Mouse (Mus musculus): ENCODE results near the gene Npff. TPM values are rescaled to one million over a fixed set of nuclear protein-coding genes. Genes with fewer than 3 reads are reported as not detected.

The Npff gene
- polyA plus RNA-seq (2012; ENCODE audit: insufficient read depth, insufficient read length, missing spikeins) = 1.2 TPM in 1 of 2 replicates, not detected in the other

- no peaks in the 10 kb centered on the region for H3K4me1 ChIP-seq (ENCODE audit: control insufficient read depth, insufficient read depth, insufficient read length, low read length)
- H3K4me3 ChIP-seq (ENCODE audit: insufficient read depth, low read depth, low read length) = no peak within 1 kb of the TSS
- H3K27ac ChIP-seq (replicated peaks; ENCODE audit: low read depth, low read length) = no peak within 1 kb of the TSS
These were observed at the start of gene Npff for GRCm38 (mm10) chr15:102524892-102525485. Gene Npff (minus strand): TSS chr15:102524942.

GRCm38 (mm10) chr15:102572081-102572480 lies 47.3 kb upstream of the Npff start:
- Histone ChIP-seq H3K27ac (replicated peaks; ENCODE audit: low read depth, low read length) (no peak overlapping the region), H3K4me3 (ENCODE audit: insufficient read depth, low read depth, low read length) (no peak overlapping the region), H3K4me1 (ENCODE audit: control insufficient read depth, insufficient read depth, insufficient read length, low read length) (no peaks in the 10 kb centered on the region)

- Histone ChIP-seq H3K4me3 (ENCODE audit: insufficient read depth, low read depth, low read length) (no peak overlapping the region), H3K27ac (replicated peaks; ENCODE audit: low read depth, low read length) (no peak overlapping the region), H3K4me1 (ENCODE audit: control insufficient read depth, insufficient read depth, insufficient read length, low read length) (no peaks in the 10 kb centered on the region)
These were observed 43.1 kb upstream of the Npff start for GRCm38 (mm10) chr15:102567849-102568248.

- no peak overlapping the region for H3K4me3 ChIP-seq (ENCODE audit: insufficient read depth, low read depth, low read length)
- no peaks in the 10 kb centered on the region for H3K4me1 ChIP-seq (ENCODE audit: control insufficient read depth, insufficient read depth, insufficient read length, low read length)
- no peak overlapping the region for H3K27ac ChIP-seq (replicated peaks; ENCODE audit: low read depth, low read length)
These were observed 38.9 kb upstream of the Npff start for GRCm38 (mm10) chr15:102563681-102564080.

GRCm38 (mm10) chr15:102563061-102563460 lies 38.3 kb upstream of the Npff start:
- no peak overlapping the region for H3K27ac ChIP-seq (replicated peaks; ENCODE audit: low read depth, low read length)
- no peak overlapping the region for H3K4me3 ChIP-seq (ENCODE audit: insufficient read depth, low read depth, low read length)

GRCm38 (mm10) chr15:102562491-102562890 lies 37.7 kb upstream of the Npff start:
- Histone ChIP-seq H3K4me3 (ENCODE audit: insufficient read depth, low read depth, low read length) (no peak overlapping the region), H3K27ac (replicated peaks; ENCODE audit: low read depth, low read length) (no peak overlapping the region)

More at GRCm38 (mm10) chr15:102563061-102563460, 38.3 kb upstream of the Npff start:
- H3K4me1 ChIP-seq (ENCODE audit: control insufficient read depth, insufficient read depth, insufficient read length, low read length) = no peaks in the 10 kb centered on the region

GRCm38 (mm10) chr15:102557580-102557979 lies 32.8 kb upstream of the Npff start:
- H3K4me3 ChIP-seq (ENCODE audit: insufficient read depth, low read depth, low read length) = no peak overlapping the region
- H3K4me1 ChIP-seq (ENCODE audit: control insufficient read depth, insufficient read depth, insufficient read length, low read length) = no peaks in the 10 kb centered on the region
- H3K27ac ChIP-seq (replicated peaks; ENCODE audit: low read depth, low read length) = no peak overlapping the region

More at GRCm38 (mm10) chr15:102562491-102562890, 37.7 kb upstream of the Npff start:
- no peaks in the 10 kb centered on the region for H3K4me1 ChIP-seq (ENCODE audit: control insufficient read depth, insufficient read depth, insufficient read length, low read length)

- H3K4me1 ChIP-seq (ENCODE audit: control insufficient read depth, insufficient read depth, insufficient read length, low read length) = no peaks in the 10 kb centered on the region
- H3K4me3 ChIP-seq (ENCODE audit: insufficient read depth, low read depth, low read length) = no peak overlapping the region
- no peak overlapping the region for H3K27ac ChIP-seq (replicated peaks; ENCODE audit: low read depth, low read length)
These were observed 30.8 kb upstream of the Npff start for GRCm38 (mm10) chr15:102555581-102555980.

- H3K27ac ChIP-seq (replicated peaks; ENCODE audit: low read depth, low read length) = no peak overlapping the region
- no peak overlapping the region for H3K4me3 ChIP-seq (ENCODE audit: insufficient read depth, low read depth, low read length)
- no peaks in the 10 kb centered on the region for H3K4me1 ChIP-seq (ENCODE audit: control insufficient read depth, insufficient read depth, insufficient read length, low read length)
These were observed 27.9 kb upstream of the Npff start for GRCm38 (mm10) chr15:102552599-102552998.

GRCm38 (mm10) chr15:102547478-102547877 lies 22.7 kb upstream of the Npff start:
- Histone ChIP-seq H3K4me1 (ENCODE audit: control insufficient read depth, insufficient read depth, insufficient read length, low read length) (no peaks in the 10 kb centered on the region), H3K27ac (replicated peaks; ENCODE audit: low read depth, low read length) (no peak overlapping the region), H3K4me3 (ENCODE audit: insufficient read depth, low read depth, low read length) (no peak overlapping the region)

- no peak overlapping the region for H3K27ac ChIP-seq (replicated peaks; ENCODE audit: low read depth, low read length)
These were observed 22.1 kb upstream of the Npff start for GRCm38 (mm10) chr15:102546677-102547427.

GRCm38 (mm10) chr15:102546246-102546645 lies 21.5 kb upstream of the Npff start:
- Histone ChIP-seq H3K4me1 (ENCODE audit: control insufficient read depth, insufficient read depth, insufficient read length, low read length) (no peaks in the 10 kb centered on the region), H3K27ac (replicated peaks; ENCODE audit: low read depth, low read length) (no peak overlapping the region)

More at GRCm38 (mm10) chr15:102546677-102547427, 22.1 kb upstream of the Npff start:
- Histone ChIP-seq H3K4me3 (ENCODE audit: insufficient read depth, low read depth, low read length) (no peak overlapping the region), H3K4me1 (ENCODE audit: control insufficient read depth, insufficient read depth, insufficient read length, low read length) (no peaks in the 10 kb centered on the region)

GRCm38 (mm10) chr15:102544801-102545200 lies 20.1 kb upstream of the Npff start:
- Histone ChIP-seq H3K4me3 (ENCODE audit: insufficient read depth, low read depth, low read length) (no peak overlapping the region), H3K27ac (replicated peaks; ENCODE audit: low read depth, low read length) (no peak overlapping the region), H3K4me1 (ENCODE audit: control insufficient read depth, insufficient read depth, insufficient read length, low read length) (no peaks in the 10 kb centered on the region)

More at GRCm38 (mm10) chr15:102546246-102546645, 21.5 kb upstream of the Npff start:
- H3K4me3 ChIP-seq (ENCODE audit: insufficient read depth, low read depth, low read length) = no peak overlapping the region

GRCm38 (mm10) chr15:102533926-102534325 lies 9.2 kb upstream of the Npff start:
- H3K4me1 ChIP-seq (ENCODE audit: control insufficient read depth, insufficient read depth, insufficient read length, low read length) = no peaks in the 10 kb centered on the region
- no peak overlapping the region for H3K27ac ChIP-seq (replicated peaks; ENCODE audit: low read depth, low read length)
- no peak overlapping the region for H3K4me3 ChIP-seq (ENCODE audit: insufficient read depth, low read depth, low read length)

- no peak overlapping the region for H3K4me3 ChIP-seq (ENCODE audit: insufficient read depth, low read depth, low read length)
- no peak overlapping the region for H3K27ac ChIP-seq (replicated peaks; ENCODE audit: low read depth, low read length)
- no peaks in the 10 kb centered on the region for H3K4me1 ChIP-seq (ENCODE audit: control insufficient read depth, insufficient read depth, insufficient read length, low read length)
These were observed 7.6 kb upstream of the Npff start for GRCm38 (mm10) chr15:102532106-102532900.
